Mouse (Mus musculus) urinary bladder, postnatal 36 days (tissue): ENCODE measurements around the gene Als2cr12.
"Not testable (repeated sequence)": the region's sequence is repeated elsewhere in the genome, so short reads cannot be mapped to it uniquely, and the experiment has no call there.

Source experiments
- DNase-seq, 2 experiments: peaks; one replicate each; pipeline ENCODE4 v3.0.0; 2022; ENCODE audit warnings: low spot score in 2 of 2, mixed read lengths in 1 of 2

The Als2cr12 gene

DNA sequence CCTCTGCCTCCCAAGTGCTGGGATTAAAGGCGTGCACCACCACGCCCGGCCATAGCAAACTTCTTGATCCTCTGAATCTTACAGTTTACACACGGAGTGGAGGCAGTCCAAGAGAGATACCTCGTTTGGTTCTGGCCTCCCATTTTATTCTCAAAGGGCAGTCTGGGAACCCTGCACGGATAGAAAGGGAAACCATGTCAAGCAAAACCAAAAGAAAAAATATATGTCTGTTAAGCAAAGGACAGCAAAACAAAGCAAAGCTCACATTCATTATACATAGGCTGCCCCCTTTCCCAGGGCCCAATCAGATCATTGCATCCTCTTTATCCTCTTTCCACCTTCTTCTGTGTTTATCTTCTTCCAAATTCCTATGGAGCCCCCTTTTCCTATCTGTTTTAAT lies 82.0 kb downstream of the Als2cr12 start:
- peak in 1 of 2 experiments; percentile 26 for DNase-seq

DNA sequence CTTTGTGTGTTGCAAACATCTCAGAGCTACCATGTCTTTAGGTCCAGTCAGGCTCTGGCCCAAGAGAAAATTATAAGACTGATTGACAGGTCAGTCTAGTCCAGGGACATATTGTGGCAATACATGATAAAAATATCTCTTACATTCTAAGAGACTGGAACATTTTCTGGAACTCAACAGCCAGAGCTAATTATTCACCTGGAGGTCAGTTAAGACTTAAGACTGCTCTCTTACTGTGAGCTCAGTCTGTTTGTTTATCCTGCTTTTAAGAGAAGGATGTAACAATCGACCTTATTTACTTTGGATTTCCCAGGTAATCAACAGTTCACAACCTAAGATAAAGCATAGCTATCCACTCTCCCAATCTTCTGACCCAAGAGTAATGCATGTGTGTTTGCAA lies 85.2 kb downstream of the Als2cr12 start:
- no peak for DNase-seq

DNA sequence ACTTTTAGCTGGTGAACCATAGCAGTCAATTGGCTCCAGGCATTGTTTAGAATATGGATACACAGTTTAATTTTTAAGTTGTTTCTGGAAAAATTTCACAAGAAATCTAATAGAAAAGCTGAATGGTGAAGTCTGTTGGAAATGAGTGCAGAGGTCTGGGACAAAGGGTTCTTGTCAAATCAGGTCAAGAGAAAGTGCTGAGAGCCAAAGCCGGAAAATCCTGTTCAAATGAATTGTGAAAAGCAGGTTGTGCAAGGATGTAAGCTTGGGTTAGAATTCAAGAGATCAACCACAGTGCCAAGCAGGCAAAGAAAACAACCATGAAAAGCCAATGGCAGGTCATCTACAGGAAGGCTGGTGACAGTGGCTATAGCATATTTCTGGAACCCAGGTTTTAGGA lies 85.6 kb downstream of the Als2cr12 start:
- peak in 1 of 2 experiments; percentile 36 for DNase-seq

DNA sequence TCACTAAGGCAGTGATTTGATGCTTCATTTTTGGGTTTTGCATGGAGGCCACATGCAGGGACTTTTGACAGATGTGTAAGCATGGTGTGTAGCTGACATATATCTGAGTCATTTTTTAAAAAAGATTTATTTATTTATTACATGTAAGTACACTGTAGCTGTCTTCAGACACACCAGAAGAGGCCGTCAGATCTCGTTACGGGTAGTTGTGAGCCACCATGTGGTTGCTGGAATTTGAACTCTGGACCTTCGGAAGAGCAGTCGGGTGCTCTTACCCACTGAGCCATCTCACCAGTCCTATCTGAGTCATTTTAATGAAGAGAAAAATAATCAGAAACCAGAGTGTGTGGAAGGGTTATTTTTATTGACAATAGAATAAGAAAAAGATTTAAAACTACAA lies 86.2 kb downstream of the Als2cr12 start:
- DNase-seq, result not testable (repeated sequence)

DNA sequence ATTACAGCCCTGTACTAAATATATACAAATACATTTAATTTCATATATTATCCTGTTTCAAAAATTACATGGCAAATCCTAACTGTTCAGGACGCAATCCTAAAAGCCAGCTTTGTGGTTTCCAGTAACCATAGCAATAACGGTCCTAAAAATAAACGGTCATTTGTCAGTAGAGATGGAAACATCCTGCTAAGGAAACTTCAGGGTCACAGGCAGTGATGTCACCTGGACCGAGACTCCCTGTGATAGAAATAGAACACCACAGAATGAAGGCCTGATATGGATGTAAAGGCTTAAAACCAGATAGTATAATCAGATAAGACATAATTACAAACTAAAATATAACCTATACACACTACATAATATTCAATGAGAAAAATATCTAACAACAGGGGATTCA lies 92.1 kb downstream of the Als2cr12 start:
- no peak for DNase-seq

DNA sequence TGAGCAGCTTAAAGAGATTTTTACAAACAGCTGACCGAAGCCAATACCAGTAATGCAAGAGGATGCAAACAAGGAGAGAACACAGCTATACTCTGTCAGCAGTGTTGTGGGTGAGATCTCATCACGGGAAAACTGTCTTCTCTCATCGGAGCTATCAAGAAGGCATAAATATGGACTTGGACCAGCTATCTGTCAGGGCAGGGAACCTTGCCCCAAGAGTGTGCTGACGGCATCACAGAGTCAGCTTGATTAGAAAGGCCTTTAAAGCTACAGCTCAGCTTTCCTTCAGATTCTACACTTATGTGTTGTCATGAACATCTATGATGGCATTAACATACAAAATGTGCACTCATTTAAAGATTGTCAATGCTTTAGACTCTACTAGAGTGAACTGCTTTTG lies 93.1 kb downstream of the Als2cr12 start:
- no peak for DNase-seq
